Mouse (Mus musculus): ENCODE results near the gene Vmn2r74.

Vmn2r74 gene

DNA sequence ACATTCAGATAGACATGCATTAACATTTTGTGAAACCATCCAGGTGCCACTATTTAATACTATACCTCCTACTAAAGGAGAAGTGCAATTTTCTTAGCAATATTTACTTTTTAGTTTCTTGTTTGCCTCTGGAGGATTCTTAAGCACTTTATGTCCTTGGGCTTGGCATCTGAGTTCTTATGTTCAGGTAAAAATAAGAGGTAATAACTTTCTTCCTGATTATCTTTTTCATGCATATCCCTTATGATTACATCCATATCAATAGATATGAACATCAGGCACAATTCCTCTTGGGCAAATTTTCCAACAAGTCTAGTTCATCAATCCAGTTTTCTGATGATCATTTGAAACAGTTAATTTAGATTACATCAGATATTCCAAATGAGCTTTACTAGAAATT is at the start of gene Vmn2r74:
Gene Vmn2r74, minus strand, starts transcription at position 101 of the 400 bp plus-strand sequence.
- DNase-seq (ENCODE audit: low read depth, low spot score) = no peak

DNA sequence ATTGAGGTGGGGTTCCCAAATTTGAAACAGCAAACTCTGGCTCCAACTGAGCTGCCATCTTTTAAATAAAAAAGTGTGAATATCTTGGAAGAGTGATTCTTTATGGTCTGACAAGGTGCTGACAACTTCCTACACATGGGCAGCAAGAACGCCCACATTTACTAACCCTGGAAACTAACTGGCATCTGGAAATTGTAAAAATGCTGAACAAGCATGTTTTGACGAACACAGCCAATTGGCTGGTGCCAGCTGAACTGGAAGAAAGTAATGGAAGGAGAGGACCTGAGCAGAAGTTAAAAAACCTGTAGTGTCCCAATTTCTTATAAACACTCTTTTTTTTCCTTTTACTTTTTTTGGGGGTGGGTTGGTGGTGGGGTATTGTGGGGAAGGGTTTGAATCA is 46.1 kb upstream of the Vmn2r74 start:
- DNase-seq (ENCODE audit: low read depth, low spot score) = no peak
